In genomic region chr7:99826096-99826495, GRCm38 (mm10) we compare ENCODE assay signal across 15 mouse cellular contexts. TPM values are rescaled to one million over a fixed set of nuclear protein-coding genes. Genes with fewer than 3 reads are reported as not detected.
A peak's percentile ranks its signal among the peaks of the same experiment; 100 is the strongest.
DNase-seq lines count a peak whose midpoint lies in the region; ATAC-seq and TF ChIP-seq lines count a peak whose summit lies in the region.
"Had no signal": no experiment of that assay in that cellular context is flagged by ENCODE, and none has a peak within 500 bp of the region (broad histone marks: within the 10 kb centered on the region; RNA-seq: fewer than 3 reads in every experiment).

No protein-coding gene starts in this region.

- TF ChIP-seq CTCF in lung, postnatal 0 days (IDR thresholded peaks at IDR 0.05), result no peak
- TF ChIP-seq CTCF in stomach, postnatal 0 days (IDR thresholded peaks at IDR 0.05; ENCODE audit: low read depth), result no peak

- H3K9me3 ChIP-seq in heart, embryonic 15.5 days (replicated peaks), result no peaks in the 10 kb centered on the region
- H3K9me3 ChIP-seq in lung, postnatal 0 days (ENCODE audit: low read length), result no peaks in the 10 kb centered on the region
- no peaks in the 10 kb centered on the region for H3K9me3 ChIP-seq in liver, embryonic 13.5 days (replicated peaks)
- H3K9me3 ChIP-seq in stomach, postnatal 0 days (ENCODE audit: control insufficient read depth, low read length), result no peaks in the 10 kb centered on the region
- H3K9me3 ChIP-seq: forebrain, embryonic 10.5 days; hindbrain, embryonic 13.5 days had no signal

- ATAC-seq in heart, embryonic 15.5 days (replicated peaks; ENCODE audit: insufficient number of reproducible peaks, insufficient read depth, low FRiP score, low read depth), result no peak
- ATAC-seq in lung, postnatal 0 days, result no peak
- ATAC-seq in liver, embryonic 13.5 days (ENCODE audit: low read depth), result no peak
- no peak for ATAC-seq in stomach, postnatal 0 days (ENCODE audit: low FRiP score, low TSS enrichment)
- ATAC-seq: CD4-positive, CD25-positive, alpha-beta regulatory T cell, adult 4 months had no signal

- H3K4me1 ChIP-seq in heart, embryonic 15.5 days (replicated peaks), result peaks cover 36% of the 10 kb centered on the region
- peaks cover 2% of the 10 kb centered on the region; the same call in 1 of the 2 replicates for H3K4me1 ChIP-seq in lung, postnatal 0 days (ENCODE audit: insufficient read depth, low read depth, low read length)
- H3K4me1 ChIP-seq in liver, embryonic 13.5 days (replicated peaks), result peaks cover 67% of the 10 kb centered on the region
- no peaks in the 10 kb centered on the region; the same call in 1 of the 2 replicates for H3K4me1 ChIP-seq in stomach, postnatal 0 days (replicated peaks; ENCODE audit: control insufficient read depth, insufficient read depth)

- H3K36me3 ChIP-seq in heart, embryonic 15.5 days, result no peaks in the 10 kb centered on the region
- no peaks in the 10 kb centered on the region for H3K36me3 ChIP-seq in lung, postnatal 0 days (ENCODE audit: insufficient read depth, low read length)
- H3K36me3 ChIP-seq in liver, embryonic 13.5 days, result peaks cover 11% of the 10 kb centered on the region
- no peaks in the 10 kb centered on the region for H3K36me3 ChIP-seq in stomach, postnatal 0 days (ENCODE audit: control insufficient read depth, insufficient read depth, low read length)
- H3K36me3 ChIP-seq: forebrain, embryonic 10.5 days; hindbrain, embryonic 13.5 days had no signal

- no peak for DNase-seq in heart, postnatal 25 days (ENCODE audit: low spot score)
- DNase-seq in lung, postnatal 0 days (ENCODE audit: low spot score), result no peak
- no peak for DNase-seq in lung, adult 18-20 months
- no peak for DNase-seq in liver, embryonic 13.5 days
- no peak for DNase-seq in stomach, postnatal 0 days (ENCODE audit: low spot score)
- DNase-seq in thymus, postnatal 0 days (ENCODE audit: low spot score), result no peak
- DNase-seq: cerebellum, postnatal 25 days; gastrocnemius, postnatal 10 days; kidney, adult 11 months; kidney, postnatal 25 days; lung, embryonic 14.5 days had no signal

- H3K4me3 ChIP-seq in heart, embryonic 15.5 days, result no peak overlapping the region
- H3K4me3 ChIP-seq in lung, postnatal 0 days (ENCODE audit: low read depth, low read length), result 0 out of 2 replicates have a peak overlapping the region, but pooled peaks have one; percentile 12
- H3K4me3 ChIP-seq in liver, embryonic 13.5 days (replicated peaks), result peak overlapping the region; percentile 76
- H3K4me3 ChIP-seq in stomach, postnatal 0 days (ENCODE audit: low read depth, low read length), result no peak overlapping the region
- H3K4me3 ChIP-seq: forebrain, embryonic 10.5 days; hindbrain, embryonic 13.5 days had no signal

- intact Hi-C loops in heart, postnatal 25 days (cut with DNase I), result loop anchor here (2.0 kb wide), 1 partner anchor 31 kb away; no protein-coding TSS in a partner anchor

- H3K9ac ChIP-seq in heart, embryonic 15.5 days, result no peak overlapping the region
- no peak overlapping the region for H3K9ac ChIP-seq in lung, postnatal 0 days (replicated peaks; ENCODE audit: low read depth)
- H3K9ac ChIP-seq in liver, embryonic 13.5 days, result peak overlapping the region; percentile 88
- no peak overlapping the region for H3K9ac ChIP-seq in stomach, postnatal 0 days (ENCODE audit: low read length)
- H3K9ac ChIP-seq: hindbrain, embryonic 13.5 days; lung, embryonic 14.5 days had no signal

- peak overlapping the region; percentile 19 for H3K4me2 ChIP-seq in heart, embryonic 15.5 days
- peak overlapping the region; percentile 30; the same call in 1 of the 2 replicates for H3K4me2 ChIP-seq in lung, postnatal 0 days (replicated peaks; ENCODE audit: low read depth, low read length)
- peak overlapping the region; percentile 82 for H3K4me2 ChIP-seq in liver, embryonic 13.5 days
- H3K4me2 ChIP-seq in stomach, postnatal 0 days (replicated peaks; ENCODE audit: low read depth), result no peak overlapping the region
- H3K4me2 ChIP-seq: hindbrain, embryonic 13.5 days had no signal

- no peak for TF ChIP-seq EP300 in lung, postnatal 0 days (IDR thresholded peaks at IDR 0.05)
- TF ChIP-seq EP300 in stomach, postnatal 0 days (optimal IDR thresholded peaks at IDR 0.05), result no peak

- H3K27me3 ChIP-seq in heart, embryonic 15.5 days, result no peaks in the 10 kb centered on the region
- H3K27me3 ChIP-seq in lung, postnatal 0 days (replicated peaks; ENCODE audit: insufficient read depth, low read length), result no peaks in the 10 kb centered on the region
- no peaks in the 10 kb centered on the region for H3K27me3 ChIP-seq in liver, embryonic 13.5 days
- H3K27me3 ChIP-seq in stomach, postnatal 0 days (ENCODE audit: control insufficient read depth, insufficient read depth, low read length), result no peaks in the 10 kb centered on the region
- H3K27me3 ChIP-seq: hindbrain, embryonic 13.5 days had no signal

- 58% methylated on average over 6 of the region's 6 CpGs for WGBS in heart, embryonic 15.5 days
- WGBS in lung, postnatal 0 days, result 52% methylated on average over 6 of the region's 6 CpGs
- WGBS in liver, embryonic 13.5 days (ENCODE audit: insufficient replicate concordance), result 67% methylated on average over 6 of the region's 6 CpGs
- WGBS in stomach, postnatal 0 days, result 47% methylated on average over 6 of the region's 6 CpGs

- no peak overlapping the region for H3K27ac ChIP-seq in heart, embryonic 15.5 days
- no peak overlapping the region for H3K27ac ChIP-seq in lung, postnatal 0 days (ENCODE audit: low read length)
- H3K27ac ChIP-seq in liver, embryonic 13.5 days, result peak overlapping the region; percentile 95
- peak overlapping the region; percentile 59 for H3K27ac ChIP-seq in stomach, postnatal 0 days (replicated peaks)
- H3K27ac ChIP-seq: hindbrain, embryonic 13.5 days had no signal

RNA-seq across cellular contexts. Expression of gene Neu3, which starts 2.1 kb away (rescaled TPM):
- polyA plus RNA-seq in heart, embryonic 15.5 days (2015; fragmentation: Nextera tagmentation; extraction: Ambion mirVana), result 3.3 and 4.5 TPM in 2 replicates
- total RNA-seq in heart, postnatal 25 days (2021), result 1 to 10 TPM; 4.1 to 4.2 TPM
- 5.8 and 7.6 TPM in 2 replicates for polyA plus RNA-seq in lung, postnatal 0 days (2015; fragmentation: Nextera tagmentation; extraction: Ambion mirVana)
- 4.2 and 4.8 TPM in 2 replicates for polyA plus RNA-seq in liver, embryonic 13.5 days (2015; fragmentation: Nextera tagmentation; extraction: Ambion mirVana)
- polyA plus RNA-seq in stomach, postnatal 0 days (2015; fragmentation: Nextera tagmentation; extraction: Ambion mirVana), result 4.0 and 4.4 TPM in 2 replicates
- 15.1 and 15.3 TPM in 2 replicates for polyA plus RNA-seq in thymus, postnatal 0 days (2015; fragmentation: Nextera tagmentation; extraction: Ambion mirVana)

RNA-seq across cellular contexts. Expression of gene Xrra1, which starts 32.8 kb away (rescaled TPM):
- 0.08 and 0.23 TPM in 2 replicates for polyA plus RNA-seq in heart, embryonic 15.5 days (2015; fragmentation: Nextera tagmentation; extraction: Ambion mirVana)
- not detected for total RNA-seq in heart, postnatal 25 days (2021)
- polyA plus RNA-seq in lung, postnatal 0 days (2015; fragmentation: Nextera tagmentation; extraction: Ambion mirVana), result 1.1 and 1.3 TPM in 2 replicates
- not detected in 2 replicates for polyA plus RNA-seq in liver, embryonic 13.5 days (2015; fragmentation: Nextera tagmentation; extraction: Ambion mirVana)
- polyA plus RNA-seq in stomach, postnatal 0 days (2015; fragmentation: Nextera tagmentation; extraction: Ambion mirVana), result 0.08 and 0.27 TPM in 2 replicates
- 9.4 and 13.8 TPM in 2 replicates for polyA plus RNA-seq in thymus, postnatal 0 days (2015; fragmentation: Nextera tagmentation; extraction: Ambion mirVana)

RNA-seq across cellular contexts. Expression of gene Spcs2, which starts 37.2 kb away (rescaled TPM):
- 188 and 201 TPM in 2 replicates for polyA plus RNA-seq in heart, embryonic 15.5 days (2015; fragmentation: Nextera tagmentation; extraction: Ambion mirVana)
- 10 to 100 TPM; 46.3 to 47.2 TPM for total RNA-seq in heart, postnatal 25 days (2021)
- 318 and 342 TPM in 2 replicates for polyA plus RNA-seq in lung, postnatal 0 days (2015; fragmentation: Nextera tagmentation; extraction: Ambion mirVana)
- polyA plus RNA-seq in liver, embryonic 13.5 days (2015; fragmentation: Nextera tagmentation; extraction: Ambion mirVana), result 216 and 254 TPM in 2 replicates
- polyA plus RNA-seq in stomach, postnatal 0 days (2015; fragmentation: Nextera tagmentation; extraction: Ambion mirVana), result 289 and 308 TPM in 2 replicates
- 491 and 521 TPM in 2 replicates for polyA plus RNA-seq in thymus, postnatal 0 days (2015; fragmentation: Nextera tagmentation; extraction: Ambion mirVana)

Comparison
In these comparisons a context has a peak if more than half of its experiments do, and no peak if none do; other contexts are left out.
1. H3K27ac ChIP-seq: peak in liver, embryonic 13.5 days (single experiment) and stomach, postnatal 0 days (single experiment); none in heart, embryonic 15.5 days (single experiment) and lung, postnatal 0 days (single experiment).
2. H3K4me3 ChIP-seq: peak in lung, postnatal 0 days (single experiment) and liver, embryonic 13.5 days (single experiment); none in heart, embryonic 15.5 days (single experiment) and stomach, postnatal 0 days (single experiment).